Mouse (Mus musculus): ENCODE measurements around the gene Glb1l.

- no peak for TF ChIP-seq CTCF (IDR thresholded peaks at IDR 0.05; ENCODE audit: insufficient read depth, low read length)
- TF ChIP-seq POLR2A (IDR thresholded peaks at IDR 0.05; ENCODE audit: borderline replicate concordance, extremely low read depth, low read depth, low read length), result no peak
These were observed 34.2 kb upstream of the Glb1l start for GRCm38 (mm10) chr1:75244836-75245235.

Measured in lung, adult 2 months (tissue).